Mouse (Mus musculus) stomach, embryonic 15.5 days (tissue): ENCODE results near the gene Lrch2. TPM values are rescaled to one million over a fixed set of nuclear protein-coding genes. Genes with fewer than 3 reads are reported as not detected.

Experiments used
- ATAC-seq: fragments of 200-750 bp; cut with Nextera tagmentation; 2 replicates; pipeline ENCODE4 v1.8.0; 2017; ENCODE audit warnings: low read depth, moderate number of reproducible peaks, moderate TSS enrichment; ENCODE audit not compliant: insufficient read depth, low FRiP score
- H3K27ac ChIP-seq: fragments of 300-500 bp; sonication (generic); 2 replicates; pipeline ENCODE4 v1.5.1; 2015; ENCODE audit warnings: mild to moderate bottlenecking, inconsistent platforms
- H3K27me3 ChIP-seq: fragments of 300-500 bp; sonication (generic); replicated peaks from 2 replicates; pipeline ENCODE4 v1.6.1; 2015; ENCODE audit warnings: inconsistent platforms
- H3K36me3 ChIP-seq: fragments of 300-500 bp; sonication (generic); 2 replicates; pipeline ENCODE4 v1.6.1; 2015; ENCODE audit warnings: inconsistent platforms
- H3K4me1 ChIP-seq: fragments of 300-500 bp; sonication (generic); 2 replicates; pipeline ENCODE4 v1.6.1; 2015; ENCODE audit warnings: inconsistent platforms
- H3K4me2 ChIP-seq: fragments of 300-500 bp; sonication (generic); 2 replicates; pipeline ENCODE4 v1.6.1; 2015; ENCODE audit warnings: mild to moderate bottlenecking, inconsistent platforms
- H3K4me3 ChIP-seq: fragments of 300-500 bp; sonication (generic); replicated peaks from 2 replicates; pipeline ENCODE4 v1.5.1; 2015; ENCODE audit warnings: inconsistent platforms
- H3K9ac ChIP-seq: fragments of 300-500 bp; sonication (generic); 2 replicates; pipeline ENCODE4 v1.6.1; 2015; ENCODE audit warnings: inconsistent platforms
- H3K9me3 ChIP-seq: fragments of 300-500 bp; sonication (generic); 2 replicates; pipeline ENCODE4 v1.6.1; 2016; ENCODE audit warnings: inconsistent platforms
- WGBS: fragments of 180-500 bp; shearing (Covaris S2); methylation state at CpG from one replicate; pipeline ENCODE4 v1.1.7; 2015; 5-methylcytosine and 5-hydroxymethylcytosine counted together
- polyA plus RNA-seq: library from polyadenylated mRNA; unstranded; fragments of >200 nt; fragmentation: Nextera tagmentation; extraction: Ambion mirVana; gene quantifications from 2 replicates; pipeline ENCODE4 v1.2.1, GENCODE M21; 2015

Gene Lrch2
- polyA plus RNA-seq, 1 experiment from 2014 or later, result 3.4 TPM

- H3K4me1 ChIP-seq, result no peaks in the 10 kb centered on the region
- no peak within 1 kb of the TSS for H3K4me2 ChIP-seq
- no peak within 1 kb of the TSS for H3K9ac ChIP-seq
- H3K27me3 ChIP-seq, result no peaks in the 10 kb centered on the region
- H3K27ac ChIP-seq, result no peak within 1 kb of the TSS
- no peak within 1 kb of the TSS for H3K4me3 ChIP-seq
- no peaks in the 10 kb centered on the region for H3K9me3 ChIP-seq
- WGBS, result 41% methylated on average over 1 of the region's 1 CpGs
- ATAC-seq, result no peak
- H3K36me3 ChIP-seq, result no peaks in the 10 kb centered on the region
These were observed 124.8 kb downstream of the Lrch2 start, which contains the start of gene Il13ra2 for GRCm38 (mm10) chrX:147429129-147429528. Gene Il13ra2, minus strand, starts transcription at chrX:147429192.

Other genes starting within 250 kb of the Lrch2 start
- gene Il13ra2, start 124.9 kb downstream of the Lrch2 start, polyA plus RNA-seq, result 0.12 and 0.14 TPM in 2 replicates
- gene Vmn1r239-ps, start 100.4 kb downstream of the Lrch2 start, polyA plus RNA-seq, result not detected in 2 replicates
- not detected in 2 replicates for gene Gm15128, start 211.9 kb upstream of the Lrch2 start, polyA plus RNA-seq